Mouse (Mus musculus) induced T-regulatory cell, adult 2 months (primary cell): ENCODE measurements around the gene Pdzd2.

Experiments
- DNase-seq: peaks from one replicate; pipeline ENCODE4 v3.0.0-alpha.2; 2012; ENCODE audit warnings: low read depth

The Pdzd2 gene

DNA sequence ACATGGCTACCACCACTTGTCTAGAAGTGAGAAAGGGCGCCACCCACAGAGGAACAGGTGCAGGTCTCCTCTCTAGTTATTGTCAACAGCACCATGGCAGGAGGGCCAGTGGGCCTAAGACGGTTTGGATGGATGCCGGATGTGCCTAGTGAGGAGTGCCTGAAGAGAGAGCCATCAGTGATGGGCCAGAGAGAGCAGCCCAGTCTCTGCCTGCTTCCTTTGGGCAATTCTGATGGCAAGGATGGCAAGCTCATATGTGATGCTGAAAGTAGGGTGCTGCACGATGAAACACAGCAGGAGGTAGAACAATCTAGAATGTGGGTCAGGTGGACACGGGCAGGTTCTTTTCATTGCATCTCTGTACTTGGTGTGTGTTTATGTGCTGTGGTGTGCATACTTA, 117.0 kb downstream of the Pdzd2 start:
- DNase-seq = no peak

DNA sequence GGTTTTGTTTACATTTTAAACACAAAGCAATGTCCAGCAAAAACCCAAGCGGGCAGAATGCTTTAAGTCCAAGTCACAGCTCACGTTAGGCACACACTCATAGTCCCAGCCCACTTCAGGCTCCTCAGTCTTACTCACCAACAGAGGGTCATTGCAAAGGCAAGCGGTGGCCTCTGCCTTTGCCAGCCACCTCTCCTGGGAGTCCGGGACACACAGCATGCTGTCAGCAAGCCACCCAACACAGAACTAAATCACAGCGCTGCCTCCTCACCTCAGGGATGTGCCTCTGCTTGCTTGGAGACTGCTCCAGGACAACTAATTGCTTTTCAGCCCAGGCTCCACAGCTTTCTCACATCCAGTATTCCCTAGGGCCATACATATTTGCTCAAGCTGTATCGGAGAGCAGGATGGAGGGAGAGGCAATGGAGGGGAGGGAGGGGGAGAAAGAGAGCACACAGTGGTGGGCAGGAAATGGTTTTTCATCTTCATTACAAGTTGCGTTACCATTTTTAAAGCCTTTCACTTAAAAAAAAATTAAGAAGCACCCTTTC, 117.6 kb downstream of the Pdzd2 start:
- no peak for DNase-seq

DNA sequence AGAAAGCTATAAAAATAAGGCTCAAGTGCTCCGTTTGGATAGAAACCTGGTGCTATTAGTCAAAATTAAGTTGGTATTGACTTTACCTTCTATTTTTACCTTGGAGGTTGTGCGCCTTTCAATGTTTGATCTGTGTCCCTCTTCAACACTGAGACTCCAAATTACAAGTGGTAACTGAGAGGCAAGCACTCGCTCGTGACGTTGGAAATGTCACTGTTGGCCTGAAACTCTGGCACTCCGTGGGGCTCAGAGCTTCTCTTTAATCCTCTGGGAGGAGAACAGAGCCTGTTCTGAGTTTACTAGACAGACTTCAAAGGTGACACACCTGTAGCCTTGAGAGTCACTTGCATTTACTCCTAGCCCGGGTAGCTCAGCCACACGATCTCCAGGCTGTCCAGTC, 120.5 kb downstream of the Pdzd2 start:
- DNase-seq = no peak

DNA sequence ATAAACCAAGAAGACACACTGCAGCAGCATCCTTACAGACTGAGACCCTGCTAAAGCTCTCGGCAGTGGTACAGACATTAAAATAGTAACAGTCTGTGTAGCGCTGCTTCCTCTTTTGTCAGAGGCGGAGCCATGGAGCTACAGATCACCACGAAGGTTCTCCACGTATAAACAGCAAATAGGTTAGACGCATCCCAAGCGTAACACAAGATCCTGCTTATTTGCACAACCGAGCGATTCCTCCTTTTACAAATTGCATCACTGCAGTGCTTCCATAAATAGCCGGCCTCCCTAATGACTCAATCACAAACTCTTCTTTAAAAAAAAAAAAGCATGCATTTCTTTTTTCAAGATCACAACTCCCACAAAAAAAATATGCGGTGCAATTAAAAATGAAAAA, 122.1 kb downstream of the Pdzd2 start:
- DNase-seq = no peak

DNA sequence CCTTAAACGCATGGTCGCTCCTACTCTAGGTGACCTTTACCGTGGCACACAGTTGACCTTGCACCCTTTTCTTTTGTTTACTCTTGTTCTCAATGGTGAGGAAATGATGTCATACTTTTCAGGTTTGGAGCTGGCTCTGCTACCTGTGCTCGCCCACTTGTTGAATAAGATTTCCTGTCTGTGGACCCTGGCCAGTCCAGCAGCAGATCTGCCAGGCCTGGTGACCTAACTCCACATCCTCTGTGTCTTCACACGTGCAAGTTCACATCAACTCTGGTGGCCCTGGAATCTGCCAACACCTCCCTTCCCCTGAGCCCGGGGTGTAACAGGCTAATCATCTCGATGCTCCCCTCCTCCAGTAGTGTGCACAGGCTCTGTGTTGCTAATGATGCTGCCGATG, 122.5 kb downstream of the Pdzd2 start:
- DNase-seq = peak; percentile 39

DNA sequence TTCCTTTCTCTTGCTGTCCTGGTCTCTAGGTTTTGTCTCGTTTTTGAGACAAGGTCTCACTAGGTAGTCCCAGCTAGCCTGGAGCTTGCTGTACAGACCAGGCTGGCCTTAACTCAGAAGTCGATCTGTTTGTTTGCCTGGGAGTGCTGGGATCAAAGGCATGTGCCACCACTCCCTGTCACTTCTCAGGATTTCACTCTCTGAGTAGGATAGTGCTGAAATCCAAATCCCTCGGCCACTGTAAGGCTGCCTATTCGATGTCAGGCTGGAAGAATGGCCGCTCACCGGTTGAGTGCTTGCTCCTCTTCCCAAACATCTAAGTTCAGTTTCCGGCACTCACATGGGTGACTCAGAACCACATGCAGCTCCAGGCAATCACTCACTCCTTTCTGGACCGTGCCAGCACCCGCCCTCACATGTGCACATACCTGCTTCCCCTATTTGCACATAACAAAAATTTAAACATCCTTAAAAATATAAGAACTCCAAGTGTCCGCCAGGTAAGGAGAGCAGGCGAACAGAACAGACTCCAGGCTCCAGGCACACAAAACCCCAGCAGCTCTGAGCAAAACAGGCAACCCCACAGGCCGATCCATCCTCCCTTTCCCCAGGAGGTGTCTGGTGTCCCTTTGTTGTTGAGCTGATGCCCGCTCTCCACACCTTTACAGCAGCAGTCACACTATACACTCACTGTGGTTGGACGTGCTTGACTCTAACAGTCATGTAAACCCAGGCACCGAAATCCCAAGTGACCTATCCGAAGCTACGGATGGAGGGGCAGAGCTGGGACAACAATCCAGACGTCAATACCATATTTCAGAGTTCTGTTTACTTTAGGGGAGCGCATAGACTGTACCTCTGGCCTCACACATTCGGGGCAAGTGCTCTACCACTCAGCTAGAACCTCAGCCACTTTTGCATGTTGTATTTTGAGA, 124.5 kb downstream of the Pdzd2 start:
- DNase-seq = no peak

DNA sequence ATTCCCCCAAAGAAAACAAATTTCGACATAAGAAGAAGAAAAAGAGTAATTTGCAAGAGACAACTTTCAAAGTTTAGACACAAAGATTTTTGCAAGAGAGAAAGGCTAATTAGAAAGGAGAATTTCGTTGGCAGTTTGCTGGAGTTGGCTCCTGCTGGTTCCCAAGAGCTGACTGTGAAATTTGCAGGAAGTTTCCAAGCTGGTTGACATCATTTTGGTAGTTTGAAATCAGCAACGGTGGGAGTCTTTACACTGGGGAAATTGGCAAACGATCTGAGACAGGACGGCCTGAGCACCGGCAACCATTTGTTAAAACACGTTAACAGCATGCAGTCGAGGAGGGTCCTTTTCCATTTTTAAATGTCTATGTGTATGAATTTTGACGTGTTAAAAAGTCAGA, 125.7 kb downstream of the Pdzd2 start:
- no peak for DNase-seq

DNA sequence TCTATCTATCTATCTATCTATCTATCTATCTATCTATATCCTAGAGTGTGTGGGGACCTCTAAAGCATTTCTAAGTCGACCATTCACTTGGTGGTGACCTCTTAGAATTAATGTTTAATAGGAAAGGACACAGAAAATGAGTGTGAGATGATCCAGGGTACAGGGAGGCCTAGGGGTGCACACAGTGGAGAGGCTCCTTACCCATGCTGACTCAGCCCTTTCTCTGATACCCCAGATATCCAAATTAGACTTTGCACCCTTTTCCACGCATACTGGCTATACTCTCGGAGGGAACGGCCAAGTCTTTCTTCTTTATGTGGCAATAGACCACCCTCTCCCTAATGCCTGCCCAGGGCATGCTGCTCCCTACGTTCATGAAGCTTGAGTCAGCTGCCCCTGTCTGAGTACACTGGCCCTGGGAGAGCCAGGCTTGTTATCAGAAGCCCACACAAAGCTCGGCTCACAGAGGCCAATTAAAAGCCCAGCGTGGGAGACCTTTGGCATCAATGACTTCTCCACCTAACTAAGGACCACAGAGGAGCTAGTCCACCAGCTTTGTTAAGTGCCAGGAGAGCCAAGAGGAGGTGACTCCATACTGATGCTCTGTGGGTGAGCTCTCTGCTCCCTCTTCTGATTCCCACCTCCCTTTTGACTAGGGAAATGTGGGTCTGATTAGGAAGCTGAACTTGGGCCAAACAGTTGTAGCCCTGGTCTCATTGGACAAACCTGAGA, 126.6 kb downstream of the Pdzd2 start:
- DNase-seq = no peak

DNA sequence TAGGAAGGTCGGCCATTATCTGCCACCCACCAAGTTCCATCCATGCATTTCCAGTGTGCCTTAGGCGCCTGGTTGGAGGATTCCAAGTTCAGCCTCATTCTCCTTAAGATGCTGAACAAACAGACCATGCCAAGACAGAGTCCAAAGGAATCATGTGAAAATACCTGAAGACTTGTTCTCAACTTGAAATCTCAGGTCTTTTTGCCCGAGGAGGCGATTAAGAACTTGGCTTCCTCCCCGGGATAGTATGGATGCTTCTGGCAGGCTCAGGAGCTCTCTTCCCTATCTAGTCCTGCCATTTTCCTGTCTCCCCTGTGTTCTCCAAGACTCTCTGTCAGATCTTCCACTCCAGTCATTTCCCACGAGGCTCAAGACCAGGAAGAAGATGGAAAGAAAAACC, 131.6 kb downstream of the Pdzd2 start:
- DNase-seq = no peak

DNA sequence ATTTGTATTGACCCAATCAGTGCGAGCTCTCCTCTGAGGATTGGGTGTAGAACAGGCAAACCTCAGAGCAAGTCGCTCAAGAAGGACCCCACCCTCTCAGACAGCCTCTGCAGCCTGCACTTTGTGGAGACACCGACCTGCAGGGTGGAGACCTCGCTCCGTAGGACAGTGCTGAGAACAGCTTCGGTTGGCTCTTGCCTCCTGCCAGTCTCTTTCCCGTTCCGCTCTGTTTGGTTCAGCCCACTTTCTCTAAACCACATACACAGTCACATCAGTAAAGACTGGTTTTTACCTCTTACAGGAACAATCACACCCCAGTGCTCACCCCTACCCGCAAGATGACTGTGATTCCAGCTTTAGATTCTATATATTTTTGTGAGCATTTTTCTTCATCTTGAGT, 133.4 kb downstream of the Pdzd2 start:
- no peak for DNase-seq

DNA sequence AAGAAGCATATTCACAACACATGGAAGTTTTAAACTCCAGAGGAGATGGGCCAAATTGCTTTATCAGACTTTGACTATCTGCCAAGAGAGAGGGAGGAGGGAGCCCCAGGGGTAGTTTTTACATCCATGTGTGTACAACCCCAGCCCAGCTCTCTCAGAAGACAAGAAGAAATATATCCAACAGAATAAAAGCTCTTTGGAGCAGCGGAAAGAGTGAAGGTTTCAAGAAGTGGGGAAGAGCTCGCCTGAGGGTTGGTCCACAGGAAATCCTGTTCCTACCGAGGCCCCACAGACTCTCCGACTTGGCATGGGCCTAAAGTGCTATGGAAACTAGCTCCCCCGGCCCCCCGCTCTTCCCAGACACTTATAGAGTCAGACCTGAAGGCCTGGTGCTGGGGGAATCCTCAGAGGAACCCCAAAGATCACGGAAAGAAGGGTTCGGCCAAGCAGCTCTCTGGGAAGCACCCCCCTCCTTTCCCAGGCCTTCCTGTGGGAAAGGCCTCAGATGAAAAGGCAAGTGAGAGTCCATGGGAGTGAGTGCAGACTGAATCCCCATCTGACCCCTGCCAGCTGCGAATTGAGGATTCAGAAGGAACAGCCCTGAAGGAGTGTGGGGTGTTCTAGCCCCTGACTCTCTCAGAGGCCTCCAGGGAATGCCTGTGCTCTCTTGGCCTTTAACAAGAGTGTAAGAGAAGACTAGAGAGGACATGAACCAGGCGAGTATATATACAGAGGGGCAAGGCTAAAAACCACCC, 134.3 kb downstream of the Pdzd2 start:
- DNase-seq = no peak

DNA sequence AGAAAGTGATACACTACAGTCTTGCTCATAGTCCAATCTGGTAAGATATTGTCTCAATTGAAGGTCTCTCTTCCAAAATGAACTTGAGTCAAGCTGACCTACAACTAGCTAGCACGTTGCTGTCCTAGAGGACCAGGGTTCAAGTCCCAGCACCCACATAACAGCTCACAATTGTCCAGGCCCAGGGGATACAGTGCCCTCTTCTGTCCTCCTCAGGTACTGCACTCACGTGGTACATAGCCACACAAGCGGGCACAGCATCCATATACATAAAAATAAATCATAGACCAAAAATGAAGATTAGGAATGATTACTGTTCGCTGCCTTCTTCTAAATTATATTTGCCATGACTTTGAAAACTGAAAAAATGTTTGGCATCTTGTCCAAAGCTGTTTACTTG, 136.1 kb downstream of the Pdzd2 start:
- no peak for DNase-seq

DNA sequence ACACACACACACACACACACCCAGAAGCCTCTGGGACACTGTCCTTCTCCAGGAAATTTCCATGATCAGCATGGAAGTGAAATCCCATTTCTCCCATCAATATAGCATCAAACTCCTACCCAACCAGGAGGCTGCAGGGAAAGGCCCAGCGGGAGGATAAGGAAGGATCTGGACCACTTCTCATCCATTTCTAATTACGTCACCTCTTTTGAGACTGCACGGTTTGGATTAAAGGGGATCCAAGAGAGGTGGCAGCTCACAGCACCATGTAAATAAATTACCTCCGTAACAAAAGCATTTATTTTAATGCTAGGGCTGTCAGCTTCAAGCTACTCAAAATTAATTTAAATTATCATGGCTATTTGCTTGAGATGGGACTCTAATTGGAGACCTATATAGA, 146.6 kb downstream of the Pdzd2 start:
- DNase-seq = no peak

DNA sequence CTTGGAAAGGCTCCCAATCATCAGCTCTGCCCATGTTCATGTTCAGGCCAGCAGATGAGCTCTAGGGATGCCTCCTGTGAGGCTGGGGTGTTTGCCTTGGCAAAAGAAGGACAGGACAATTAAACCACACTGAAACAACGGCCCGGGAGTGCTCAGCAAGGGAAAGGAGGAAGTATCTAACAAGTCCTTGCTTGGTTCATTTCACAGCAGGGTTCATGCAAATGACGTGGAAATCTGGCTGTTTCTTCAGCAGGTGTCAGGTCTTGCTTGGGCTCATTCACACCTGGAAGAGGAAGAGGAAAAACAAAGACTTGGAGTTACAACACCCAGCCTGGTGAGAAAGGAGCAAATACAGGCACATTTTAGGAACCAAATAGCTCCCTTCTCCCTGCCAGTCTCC, 147.1 kb downstream of the Pdzd2 start:
- DNase-seq = no peak

DNA sequence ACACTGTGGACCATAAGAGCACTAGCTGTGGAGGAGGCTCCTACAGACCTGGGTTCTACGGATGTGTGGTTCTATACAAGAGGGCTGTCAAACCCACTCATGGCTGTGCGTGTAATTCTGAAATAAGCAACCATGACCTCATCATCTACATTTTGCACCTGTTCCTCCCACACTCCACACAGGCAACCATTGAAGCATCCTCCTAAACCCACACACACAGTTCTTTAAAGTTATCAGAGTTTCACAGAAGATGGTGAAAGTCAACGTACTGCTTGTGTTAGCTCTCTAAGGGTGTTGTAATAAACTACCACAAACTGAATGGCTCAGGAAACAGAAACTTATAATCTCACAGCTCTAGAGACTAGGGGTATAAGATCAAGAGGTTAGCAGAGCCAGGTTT, 151.1 kb downstream of the Pdzd2 start:
- no peak for DNase-seq

DNA sequence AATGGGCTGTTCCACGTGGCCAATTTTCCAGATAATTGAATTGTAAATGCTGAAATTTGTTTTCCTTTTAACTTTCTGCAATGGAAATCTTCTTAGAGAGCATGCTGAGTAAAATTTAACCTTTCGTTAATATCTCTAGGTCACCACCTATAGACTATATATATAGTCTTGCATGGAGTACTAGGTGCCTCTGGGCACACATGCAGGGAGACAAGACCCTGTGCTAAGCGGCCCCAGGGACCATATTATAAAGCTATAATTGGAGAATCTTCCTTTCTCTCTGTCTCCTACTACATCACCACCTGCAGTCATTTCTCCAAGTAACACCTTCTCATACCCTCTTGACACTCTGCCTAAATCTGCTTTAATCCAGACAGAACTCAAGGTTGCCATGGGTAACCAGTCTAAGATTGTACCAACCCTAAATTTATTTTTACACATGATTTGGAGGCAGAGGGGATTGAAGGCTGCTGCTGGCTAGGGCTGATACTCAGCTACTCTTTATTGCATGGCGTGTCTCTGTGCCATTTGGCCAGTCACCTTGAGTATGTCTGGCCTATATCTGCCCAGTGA, 152.8 kb downstream of the Pdzd2 start:
- no peak for DNase-seq

DNA sequence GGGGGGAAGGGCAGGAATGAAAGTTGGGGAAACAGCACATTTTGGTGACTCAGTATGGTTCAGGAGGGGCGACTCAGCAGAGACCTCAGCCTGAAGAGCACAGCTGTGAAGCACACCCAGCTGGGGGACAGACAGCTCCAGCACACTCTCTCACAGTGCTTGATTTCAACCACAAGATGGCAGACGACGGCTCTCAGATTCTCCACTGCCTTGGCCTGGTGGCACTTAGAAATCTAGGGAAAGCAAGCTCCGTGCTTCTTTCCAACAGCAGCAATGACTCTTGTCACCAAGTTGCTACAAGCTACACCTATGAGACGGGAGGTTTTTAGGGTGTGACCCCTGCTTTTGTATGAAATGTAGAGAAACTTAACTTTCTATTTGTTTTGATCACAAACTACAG, 153.6 kb downstream of the Pdzd2 start:
- peak; percentile 59 for DNase-seq

DNA sequence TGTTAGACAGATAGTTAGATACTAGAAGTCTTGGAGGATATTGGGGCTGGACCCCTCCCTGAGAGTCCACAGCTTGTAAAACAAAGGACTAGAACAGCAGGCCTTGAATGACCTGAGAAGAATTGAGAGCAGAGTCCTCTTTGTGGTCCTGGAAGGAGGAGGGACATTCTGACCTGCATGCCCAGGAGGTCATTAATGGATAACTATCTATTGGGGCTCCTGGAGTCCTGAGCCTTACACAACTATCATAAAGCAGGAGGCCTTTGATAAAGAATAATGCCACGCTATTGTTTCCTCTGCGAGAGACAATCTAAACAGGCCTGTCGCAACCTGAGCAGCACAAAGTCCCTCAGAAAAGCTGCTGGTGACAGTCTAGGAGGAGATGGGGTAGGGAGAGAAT, 156.7 kb downstream of the Pdzd2 start:
- no peak for DNase-seq

DNA sequence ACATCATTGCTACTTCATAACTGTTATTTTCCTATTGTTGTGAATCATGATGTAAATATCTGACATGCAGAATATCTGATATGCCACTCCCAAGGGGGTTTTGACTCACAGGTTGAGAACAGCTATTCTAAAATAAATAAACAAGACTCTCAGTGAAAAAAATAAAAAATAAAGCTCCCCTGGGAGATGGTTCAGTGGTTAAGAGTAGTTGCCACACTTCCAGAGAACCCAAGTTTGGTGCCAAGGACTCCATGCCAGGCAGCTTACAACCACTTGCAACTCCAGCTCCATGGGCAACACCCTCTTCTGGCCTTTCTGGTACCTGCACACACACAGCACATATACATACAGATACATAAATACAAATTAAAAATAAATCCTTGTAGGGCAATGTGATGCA, 157.3 kb downstream of the Pdzd2 start:
- no peak for DNase-seq

DNA sequence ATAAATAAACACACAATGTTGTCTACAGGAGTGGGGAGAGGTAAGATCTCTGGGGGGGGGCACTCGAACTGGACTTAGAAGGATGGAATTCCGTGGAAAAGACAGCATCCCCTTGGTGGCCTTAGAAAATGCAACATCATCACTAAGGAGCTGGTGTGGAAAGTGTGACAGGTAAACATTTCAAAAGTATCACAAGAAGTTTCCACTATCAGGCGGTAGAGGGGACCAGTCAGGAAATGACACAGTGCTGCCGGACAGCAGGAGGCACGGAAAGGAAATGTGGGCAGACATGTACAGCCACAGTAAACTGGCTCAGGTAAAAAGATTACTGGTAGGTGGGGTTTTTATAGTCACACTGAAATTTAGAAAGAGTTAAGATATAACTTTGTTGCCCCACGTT, 160.5 kb downstream of the Pdzd2 start:
- DNase-seq = peak; percentile 64

DNA sequence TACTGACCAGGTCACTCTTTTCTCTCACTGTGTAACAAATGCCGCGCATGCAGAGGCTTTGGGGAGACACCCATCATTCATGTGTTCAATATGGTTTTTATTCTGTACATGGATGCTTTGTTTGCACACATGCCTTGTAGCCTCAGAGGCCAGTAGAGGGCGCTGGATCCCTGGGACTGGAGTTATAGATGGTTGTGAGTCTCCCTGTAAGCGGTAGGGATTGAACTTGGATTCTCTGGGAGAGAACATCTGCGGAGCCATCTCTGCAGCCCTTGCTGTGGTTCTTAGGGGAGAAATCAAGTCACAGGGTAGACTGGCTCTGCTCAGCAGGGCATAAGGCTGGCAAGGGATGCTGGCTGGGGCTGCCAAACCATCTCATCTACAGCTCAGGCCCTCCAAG, 161.4 kb downstream of the Pdzd2 start:
- DNase-seq = peak; percentile 61

DNA sequence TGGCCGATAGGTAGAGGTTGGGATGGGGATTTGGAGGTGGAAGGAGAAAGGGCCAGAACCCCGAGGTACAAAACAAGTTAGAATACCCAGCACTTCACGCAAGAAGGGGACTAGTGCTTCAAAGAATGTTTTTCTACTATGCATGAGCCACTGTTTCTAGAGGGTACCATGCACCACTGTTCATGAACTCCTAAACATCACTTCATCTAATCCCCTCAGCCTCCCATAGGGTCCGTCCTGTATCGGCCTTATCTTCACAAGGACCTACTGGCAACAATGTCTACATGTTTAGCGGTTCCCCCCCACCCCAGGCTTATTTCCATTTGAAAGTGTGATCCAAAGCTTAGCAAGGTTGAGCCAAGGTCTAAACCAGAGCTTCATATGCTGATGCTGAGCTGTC, 162.0 kb downstream of the Pdzd2 start:
- DNase-seq = no peak
